Mouse (Mus musculus) heart, adult 9 months (tissue): Measurements from ENCODE around the gene Hist2h2be.
"Not testable (repeated sequence)": the region's sequence is repeated elsewhere in the genome, so short reads cannot be mapped to it uniquely, and the experiment has no call there.

Source experiments
- DNase-seq, 2 experiments: peaks; one replicate each; pipeline ENCODE4 v3.0.0; 2022; ENCODE audit warnings: low spot score in 2 of 2

Hist2h2be gene

DNA sequence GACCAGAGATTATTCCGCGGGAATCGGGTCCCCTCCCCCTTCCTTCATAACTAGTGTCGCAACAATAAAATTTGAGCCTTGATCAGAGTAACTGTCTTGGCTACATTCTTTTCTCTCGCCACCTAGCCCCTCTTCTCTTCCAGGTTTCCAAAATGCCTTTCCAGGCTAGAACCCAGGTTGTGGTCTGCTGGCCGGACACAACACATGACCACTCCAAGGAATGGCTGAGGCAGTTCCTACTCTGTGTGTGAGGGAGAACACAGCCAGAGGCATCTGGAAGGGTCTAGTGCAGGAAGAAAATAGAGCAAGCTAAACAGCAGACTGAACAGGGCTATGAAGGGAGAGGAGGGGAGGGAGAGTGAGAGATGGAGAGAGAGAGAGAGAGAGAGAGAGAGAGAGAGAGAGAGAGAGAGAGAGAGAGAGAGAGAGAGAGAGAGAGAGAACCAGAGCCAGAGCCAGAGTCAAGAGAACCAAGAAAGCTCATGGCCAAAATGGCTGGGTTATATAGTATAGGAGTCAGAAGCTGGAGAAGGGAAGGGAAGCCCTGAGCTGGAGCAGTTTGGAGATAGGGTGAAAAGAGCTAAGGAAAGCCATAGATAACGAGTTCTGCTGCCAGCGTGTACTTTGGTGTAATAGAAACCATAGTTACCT, 22.2 kb upstream of the Hist2h2be start:
- not testable (repeated sequence) for DNase-seq

- DNase-seq: no peak
Measured at GRCm38 (mm10) chr3:96199731-96200130, 21.2 kb upstream of the Hist2h2be start.

DNA sequence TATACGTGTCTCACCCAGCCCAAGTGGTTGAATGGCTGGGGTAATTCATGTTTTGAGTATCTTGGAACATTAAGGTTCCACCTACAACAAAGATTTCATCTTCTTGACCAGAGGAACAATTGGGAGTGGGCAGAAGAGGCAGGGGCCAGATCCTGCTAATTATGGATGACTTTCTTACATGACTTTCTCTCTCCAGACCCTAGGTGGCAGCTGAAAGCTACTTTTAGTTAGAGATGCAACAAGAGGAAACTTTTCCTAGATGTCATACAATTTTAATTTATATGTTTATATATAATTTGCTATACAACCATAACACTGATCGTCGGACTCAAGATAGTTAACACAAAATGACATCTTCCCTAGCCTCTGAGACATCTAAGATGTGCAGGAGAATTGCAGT, 13.1 kb upstream of the Hist2h2be start:
- no peak for DNase-seq

DNA sequence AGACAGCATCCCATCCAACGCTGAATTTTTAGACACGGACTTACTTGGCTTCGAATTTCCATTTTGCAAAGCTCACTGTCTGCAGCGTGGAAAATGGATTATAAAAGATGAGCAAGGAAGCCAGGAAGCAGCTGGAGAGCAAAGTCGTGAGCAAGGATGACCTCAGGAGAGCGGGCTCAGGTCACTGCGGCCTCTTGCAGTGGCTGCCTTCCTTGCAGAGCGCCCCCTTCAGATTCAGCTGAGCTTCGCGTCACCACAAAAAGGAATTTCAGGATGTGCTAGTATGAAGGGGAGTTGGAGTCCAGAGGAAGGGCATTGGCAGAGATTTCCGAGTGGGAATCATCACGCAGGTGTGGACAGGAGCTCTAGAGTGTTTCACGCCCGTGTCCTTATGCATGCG, 11.7 kb upstream of the Hist2h2be start:
- DNase-seq: no peak

DNA sequence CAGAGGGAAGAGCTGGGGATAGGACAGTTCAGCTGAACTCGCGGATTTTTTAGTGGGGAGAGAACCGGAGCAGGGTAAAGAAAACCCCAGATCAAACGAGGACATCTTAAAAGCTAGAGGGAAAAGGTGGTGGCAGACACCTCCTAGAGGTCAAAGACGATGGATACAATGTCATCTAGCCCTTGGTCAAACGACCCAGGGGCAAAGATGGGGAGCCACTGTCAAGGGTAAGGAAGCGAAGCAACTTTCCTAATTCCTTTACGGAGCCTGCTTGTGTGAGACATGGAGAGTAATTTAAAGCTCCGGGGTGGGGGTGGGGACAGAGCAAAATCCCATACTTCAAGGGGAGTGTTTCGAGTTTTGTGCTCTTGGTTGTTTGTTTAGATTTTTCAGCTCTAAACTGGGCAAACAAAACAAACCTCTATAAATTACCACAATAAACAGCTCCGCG, 1.7 kb upstream of the Hist2h2be start:
- no peak for DNase-seq

- DNase-seq: peak; percentile 88 to 94
Measured at GRCm38 (mm10) chr3:96219661-96220130, 1.2 kb upstream of the Hist2h2be start, which contains the start of the genes Bola1 and Hist2h2ab. Gene Bola1, minus strand, starts transcription at chr3:96219709. Gene Hist2h2ab, plus strand, starts transcription at chr3:96219865.

GRCm38 (mm10) chr3:96220131-96220764, 671 bp upstream of the Hist2h2be start:
- DNase-seq: not testable (repeated sequence)

GRCm38 (mm10) chr3:96221640-96222038, 720 bp downstream of the Hist2h2be start:
- DNase-seq: no peak

DNA sequence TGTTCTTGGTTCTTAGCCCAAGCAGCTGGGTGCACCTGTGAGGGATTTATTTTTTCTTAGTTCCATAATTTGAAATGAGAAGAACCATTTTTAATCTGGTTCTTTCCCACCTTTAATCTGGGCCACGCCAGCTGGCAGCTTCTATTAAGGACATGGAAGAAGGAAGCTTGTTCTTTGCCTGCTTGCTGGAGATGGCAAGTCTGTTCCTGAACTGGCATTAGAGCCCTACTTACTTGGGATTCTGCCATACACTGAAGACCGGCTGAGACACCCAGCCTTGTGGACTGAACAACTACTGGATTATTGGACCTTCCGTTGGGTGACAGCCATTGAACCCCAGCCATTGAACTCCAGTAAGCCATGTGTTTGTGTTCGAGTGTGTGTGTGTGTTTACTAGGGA, 1.9 kb downstream of the Hist2h2be start:
- no peak for DNase-seq

GRCm38 (mm10) chr3:96225421-96225820, 4.5 kb downstream of the Hist2h2be start:
- no peak for DNase-seq

DNA sequence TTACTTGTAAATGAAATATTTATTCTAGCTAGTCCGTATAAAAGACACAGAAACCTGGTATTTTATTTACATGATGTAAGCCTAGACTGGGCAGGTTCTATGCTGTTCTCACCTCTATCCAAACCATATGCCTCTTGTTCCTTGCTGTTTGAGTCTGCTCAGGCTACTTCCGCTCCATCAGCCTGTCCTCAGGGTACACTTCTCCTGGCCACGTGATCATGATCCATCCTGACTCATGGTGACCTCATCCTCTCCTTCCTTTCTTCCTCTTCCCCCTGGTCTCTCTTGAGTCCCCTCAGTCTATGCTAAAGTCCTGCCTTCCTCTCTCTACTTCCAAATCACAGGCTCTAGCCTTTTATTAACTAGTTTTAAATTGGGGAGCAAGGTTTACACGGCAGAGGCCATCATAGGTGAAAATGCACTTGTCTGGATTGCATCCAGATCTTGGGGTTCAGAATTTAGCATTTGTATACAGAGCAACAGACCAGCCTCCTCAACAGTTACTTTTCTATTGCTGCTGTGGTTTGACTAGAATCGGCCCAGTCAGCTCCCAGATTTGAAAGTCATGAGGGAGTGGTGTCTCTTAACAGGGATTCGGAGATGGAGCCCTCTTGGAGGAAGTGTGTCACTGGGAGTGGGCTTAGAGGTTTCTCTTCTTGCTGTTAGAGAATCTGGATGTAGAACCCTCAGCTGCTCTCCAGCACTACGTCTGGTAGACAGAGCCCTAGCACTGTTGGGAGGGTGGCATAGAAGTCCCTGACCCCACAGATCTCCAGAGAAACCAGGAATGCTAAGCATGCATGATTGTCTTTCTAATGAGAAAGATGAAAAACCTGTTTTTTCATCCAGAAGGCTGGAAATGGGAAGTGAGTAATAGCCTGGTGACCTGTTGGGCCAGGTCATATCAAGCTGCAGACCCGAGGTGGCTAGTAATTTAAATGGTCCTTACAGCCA, 6.1 kb downstream of the Hist2h2be start:
- peak; percentile 58 to 61 for DNase-seq

DNA sequence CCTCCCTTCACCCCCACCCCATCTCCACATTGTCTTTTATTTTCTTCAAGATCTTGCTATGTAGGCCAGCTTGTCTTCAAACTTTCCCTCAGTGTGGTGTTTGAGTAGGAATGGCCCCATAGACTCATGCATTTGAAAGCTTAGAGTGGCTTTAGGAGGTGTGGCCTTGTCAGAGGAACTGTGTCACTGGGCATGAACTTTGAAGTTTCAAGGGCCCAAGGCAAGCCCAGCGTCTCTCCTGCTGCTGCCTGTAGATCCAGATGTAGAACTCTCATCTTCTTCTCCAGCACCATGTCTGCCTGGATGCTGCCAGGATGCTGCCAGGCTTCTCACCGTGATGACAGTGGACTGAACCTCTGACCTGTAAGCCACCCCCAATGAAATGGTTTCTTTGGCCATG, 7.9 kb downstream of the Hist2h2be start:
- no peak for DNase-seq

DNA sequence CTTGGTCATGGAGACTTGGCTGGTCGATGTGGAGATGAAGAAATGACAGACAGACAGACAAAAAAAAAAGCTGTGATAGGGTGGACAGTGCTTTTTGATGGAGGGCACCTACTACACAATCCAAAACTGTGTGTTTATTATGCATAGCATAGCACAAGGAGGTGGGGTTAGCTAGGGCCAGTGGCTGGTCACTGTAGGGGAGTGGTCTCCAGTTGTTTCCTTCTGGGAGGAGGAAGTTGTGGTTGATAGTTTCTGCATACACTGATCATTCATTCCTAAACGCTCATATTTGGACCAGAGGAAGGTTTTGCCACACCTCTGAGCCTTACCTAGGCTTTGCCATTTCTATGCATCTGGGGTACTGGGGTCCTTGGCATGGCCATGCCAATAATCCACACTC, 9.5 kb downstream of the Hist2h2be start:
- no peak for DNase-seq

GRCm38 (mm10) chr3:96230910-96231757, 10.2 kb downstream of the Hist2h2be start:
- peak; percentile 46 for DNase-seq

- DNase-seq: no peak
Measured at GRCm38 (mm10) chr3:96231758-96232120, 10.8 kb downstream of the Hist2h2be start.

- DNase-seq: no peak
Measured at GRCm38 (mm10) chr3:96234914-96235313, 14.0 kb downstream of the Hist2h2be start.

GRCm38 (mm10) chr3:96235836-96236235, 14.9 kb downstream of the Hist2h2be start:
- no peak for DNase-seq

DNA sequence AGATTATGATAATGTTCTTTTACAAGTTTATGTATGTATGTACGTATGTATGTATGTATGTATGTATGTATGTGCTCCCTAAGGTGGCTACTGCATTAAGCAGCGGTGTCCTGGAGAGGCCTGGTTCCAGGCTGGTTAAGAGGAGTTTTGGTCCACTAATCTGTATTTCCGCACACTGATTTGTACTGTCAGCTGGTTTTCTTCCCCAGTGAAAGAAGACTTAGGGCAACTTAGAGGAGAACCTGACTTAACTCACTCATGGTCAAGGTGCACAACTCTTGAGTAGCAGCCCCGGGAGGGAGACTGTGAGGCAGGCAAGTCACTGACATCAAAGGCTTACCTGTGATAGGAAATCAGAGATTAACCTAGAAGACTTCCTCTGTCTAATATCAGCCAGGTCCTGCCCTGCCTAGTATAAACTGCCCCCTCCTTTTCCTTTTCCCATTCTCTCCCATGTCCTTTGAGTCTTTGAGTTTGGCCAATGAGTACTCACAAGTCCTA, 16.0 kb downstream of the Hist2h2be start:
- no peak for DNase-seq

GRCm38 (mm10) chr3:96237335-96237903, 16.5 kb downstream of the Hist2h2be start:
- no peak for DNase-seq

DNA sequence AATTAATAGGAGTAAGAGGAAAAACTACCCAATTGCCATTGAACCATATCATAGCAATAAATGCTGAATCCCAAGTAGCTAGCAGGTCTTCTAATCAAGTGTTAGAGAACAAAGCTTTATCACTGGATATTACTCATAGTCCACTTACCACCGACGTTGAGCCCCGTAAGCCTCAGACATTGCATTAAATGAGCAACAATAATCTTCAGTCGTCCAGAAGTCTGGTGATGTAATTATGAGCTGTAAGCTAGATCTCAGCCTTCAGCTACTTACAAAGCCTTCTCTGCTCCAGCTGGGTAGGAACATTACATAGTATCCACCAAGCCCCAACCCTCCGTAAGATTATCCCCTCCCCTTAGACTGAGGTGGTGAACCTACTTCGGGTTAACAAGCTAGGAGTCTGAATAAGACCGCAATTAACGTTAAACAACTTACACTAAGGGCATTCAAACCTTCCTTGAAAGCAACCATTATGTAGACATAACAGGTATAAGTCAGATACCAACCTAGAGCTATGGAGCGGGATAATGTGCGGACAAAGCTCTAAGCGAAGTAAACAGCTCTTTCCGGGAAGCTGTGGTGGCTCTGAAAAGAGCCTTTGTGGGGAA, 17.1 kb downstream of the Hist2h2be start:
- no peak for DNase-seq
